Mouse (Mus musculus) lung, postnatal 4 days (tissue): ENCODE measurements around the gene Zfp281.

ENCODE experiments used
- DNase-seq, 2 experiments: peaks; one replicate each; pipeline ENCODE4 v3.0.0; 2021

Zfp281 gene

GRCm38 (mm10) chr1:136614748-136615440, 9.8 kb upstream of the Zfp281 start:
- no peak for DNase-seq

- DNase-seq, result no peak
These were observed 7.4 kb upstream of the Zfp281 start for GRCm38 (mm10) chr1:136617163-136617788.

GRCm38 (mm10) chr1:136618570-136618969, 6.1 kb upstream of the Zfp281 start:
- DNase-seq, result no peak

- DNase-seq, result peak; percentile 65 to 69
These were observed 556 bp downstream of the Zfp281 start for GRCm38 (mm10) chr1:136625019-136625895.

GRCm38 (mm10) chr1:136626141-136626540, 1.4 kb downstream of the Zfp281 start:
- no peak for DNase-seq

- no peak for DNase-seq
These were observed 2.1 kb downstream of the Zfp281 start for GRCm38 (mm10) chr1:136626756-136627155.

GRCm38 (mm10) chr1:136627591-136627990, 2.9 kb downstream of the Zfp281 start:
- no peak for DNase-seq

- DNase-seq, result no peak
These were observed 8.2 kb downstream of the Zfp281 start for GRCm38 (mm10) chr1:136632891-136633290.

- DNase-seq, result no peak
These were observed 10.9 kb downstream of the Zfp281 start for GRCm38 (mm10) chr1:136635644-136636043.

GRCm38 (mm10) chr1:136636946-136637345, 12.2 kb downstream of the Zfp281 start:
- no peak for DNase-seq

GRCm38 (mm10) chr1:136637696-136638095, 13.0 kb downstream of the Zfp281 start:
- DNase-seq, result no peak

GRCm38 (mm10) chr1:136638211-136638610, 13.5 kb downstream of the Zfp281 start:
- DNase-seq, result no peak

- DNase-seq, result no peak
These were observed 14.0 kb downstream of the Zfp281 start for GRCm38 (mm10) chr1:136638699-136639098.

- DNase-seq, result no peak
These were observed 14.5 kb downstream of the Zfp281 start for GRCm38 (mm10) chr1:136639221-136639620.

- DNase-seq, result no peak
These were observed 18.0 kb downstream of the Zfp281 start for GRCm38 (mm10) chr1:136642701-136643100.

- DNase-seq, result no peak
These were observed 19.8 kb downstream of the Zfp281 start for GRCm38 (mm10) chr1:136644486-136644885.

GRCm38 (mm10) chr1:136645849-136646625, 21.3 kb downstream of the Zfp281 start:
- no peak for DNase-seq

GRCm38 (mm10) chr1:136652066-136652465, 27.4 kb downstream of the Zfp281 start:
- DNase-seq, result no peak

GRCm38 (mm10) chr1:136653526-136653925, 28.8 kb downstream of the Zfp281 start:
- no peak for DNase-seq

- DNase-seq, result no peak
These were observed 29.7 kb downstream of the Zfp281 start for GRCm38 (mm10) chr1:136654385-136654784.

- no peak for DNase-seq
These were observed 31.9 kb downstream of the Zfp281 start for GRCm38 (mm10) chr1:136656619-136657018.

- no peak for DNase-seq
These were observed 33.9 kb downstream of the Zfp281 start for GRCm38 (mm10) chr1:136658456-136659227.
